Mouse (Mus musculus) heart, postnatal 0 days (tissue): ENCODE results near the gene Cd3e.

Experiments
- CTCF ChIP-seq: IDR thresholded peaks from 2 replicates; pipeline ENCODE4 v1.5.1; 2016; ENCODE audit warnings: antibody characterized with exemption, control low read depth, low read depth
- EP300 ChIP-seq: IDR thresholded peaks from 2 replicates; pipeline ENCODE4 v1.6.1; 2016; ENCODE audit warnings: antibody characterized with exemption, low read depth

DNA sequence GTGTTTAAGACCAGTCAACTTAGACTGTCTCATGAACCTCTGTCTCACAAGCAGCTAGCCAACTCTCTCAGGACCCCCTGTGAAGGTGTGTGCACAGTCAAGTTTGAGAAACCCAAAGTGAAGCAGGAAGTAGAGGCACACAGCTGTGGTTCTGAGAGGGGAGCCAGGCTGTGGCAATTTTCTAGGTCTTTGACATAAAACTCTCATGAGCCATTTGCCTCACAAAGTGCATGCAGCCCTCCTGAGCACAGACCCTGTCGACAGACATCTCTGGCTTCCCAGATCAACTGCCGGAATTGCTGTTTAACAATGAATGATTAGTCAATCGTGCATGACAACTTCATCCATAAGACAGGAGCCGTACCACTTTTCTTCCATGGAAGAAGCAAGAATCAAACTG lies 1.1 kb downstream of the Cd3e start:
- TF ChIP-seq CTCF = no peak
- TF ChIP-seq EP300 = no peak
